Mouse (Mus musculus): ENCODE data around the gene Fam102b. TPM values are rescaled to one million over a fixed set of nuclear protein-coding genes. Genes with fewer than 3 reads are reported as not detected.

Fam102b gene
- polyA plus RNA-seq, 1 experiment from 2014 or later, result 12.2 TPM

DNA sequence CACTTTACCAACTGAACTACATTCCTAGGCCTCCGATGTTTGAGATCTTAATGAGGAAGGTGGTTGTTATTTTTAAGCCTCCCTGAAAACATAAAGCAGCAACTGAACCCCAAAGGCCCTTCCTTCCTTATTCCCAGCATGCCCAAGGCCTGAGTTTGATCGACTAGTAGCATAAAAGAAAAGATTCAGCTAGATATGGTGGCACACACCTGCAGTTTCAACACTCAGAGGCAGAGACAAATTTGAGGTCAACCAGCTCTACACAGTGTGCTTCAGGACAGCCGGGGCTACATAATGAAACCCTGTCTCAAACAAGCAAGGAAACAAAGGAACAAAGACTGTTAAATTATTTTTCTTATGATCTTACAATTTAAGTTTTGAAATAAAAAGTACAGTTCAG, 63.6 kb downstream of the Fam102b start:
- WGBS, result 77% methylated on average over 3 of the region's 3 CpGs
- H3K27me3 ChIP-seq (ENCODE audit: control insufficient read depth, insufficient read depth, low read length), result no peaks in the 10 kb centered on the region
- ATAC-seq (replicated peaks; ENCODE audit: insufficient number of reproducible peaks, low FRiP score, low TSS enrichment, low read depth), result no peak
- H3K9me3 ChIP-seq (replicated peaks; ENCODE audit: control insufficient read depth, low read length), result no peaks in the 10 kb centered on the region
- no peak for DNase-seq (ENCODE audit: low spot score)
- H3K36me3 ChIP-seq (replicated peaks; ENCODE audit: control insufficient read depth, insufficient read depth, low read depth, low read length), result no peaks in the 10 kb centered on the region
- no peak overlapping the region for H3K4me3 ChIP-seq (ENCODE audit: low read depth, low read length)
- H3K4me2 ChIP-seq (ENCODE audit: low read depth, low read length), result no peak overlapping the region
- no peak overlapping the region for H3K27ac ChIP-seq (replicated peaks; ENCODE audit: low read depth, low read length)
- no peaks in the 10 kb centered on the region for H3K4me1 ChIP-seq (ENCODE audit: control insufficient read depth, insufficient read depth, low read length)
- no peak overlapping the region for H3K9ac ChIP-seq (replicated peaks; ENCODE audit: low read length)

DNA sequence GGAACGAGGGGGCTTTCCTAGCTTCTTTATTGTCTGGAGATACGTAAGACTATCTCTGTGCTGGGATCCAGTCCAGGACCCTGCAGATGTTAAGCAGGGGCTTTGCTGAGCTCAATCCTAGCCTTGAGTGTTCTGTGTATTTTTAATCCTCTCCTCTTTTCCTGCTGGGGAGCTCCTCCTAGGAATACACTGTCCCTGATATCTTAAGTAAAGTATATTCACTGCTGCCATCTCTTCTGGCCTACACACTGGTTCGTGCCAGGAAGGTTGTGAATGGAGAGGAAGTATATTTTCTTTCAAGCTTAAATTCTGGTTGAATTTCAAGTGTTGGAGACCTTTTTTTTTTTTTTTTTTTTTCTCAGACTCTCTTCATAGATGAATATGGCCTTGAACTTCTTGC, 64.1 kb downstream of the Fam102b start:
- no peak overlapping the region for H3K4me3 ChIP-seq (ENCODE audit: low read depth, low read length)
- no peak overlapping the region for H3K4me2 ChIP-seq (ENCODE audit: low read depth, low read length)
- H3K27ac ChIP-seq (replicated peaks; ENCODE audit: low read depth, low read length), result no peak overlapping the region
- H3K36me3 ChIP-seq (replicated peaks; ENCODE audit: control insufficient read depth, insufficient read depth, low read depth, low read length), result no peaks in the 10 kb centered on the region
- 84% methylated on average over 3 of the region's 3 CpGs for WGBS
- DNase-seq (ENCODE audit: low spot score) (no peak), ATAC-seq (replicated peaks; ENCODE audit: insufficient number of reproducible peaks, low FRiP score, low TSS enrichment, low read depth) (no peak)
- no peaks in the 10 kb centered on the region for H3K4me1 ChIP-seq (ENCODE audit: control insufficient read depth, insufficient read depth, low read length)
- H3K27me3 ChIP-seq (ENCODE audit: control insufficient read depth, insufficient read depth, low read length), result no peaks in the 10 kb centered on the region
- no peak overlapping the region for H3K9ac ChIP-seq (replicated peaks; ENCODE audit: low read length)
- no peaks in the 10 kb centered on the region for H3K9me3 ChIP-seq (replicated peaks; ENCODE audit: control insufficient read depth, low read length)

DNA sequence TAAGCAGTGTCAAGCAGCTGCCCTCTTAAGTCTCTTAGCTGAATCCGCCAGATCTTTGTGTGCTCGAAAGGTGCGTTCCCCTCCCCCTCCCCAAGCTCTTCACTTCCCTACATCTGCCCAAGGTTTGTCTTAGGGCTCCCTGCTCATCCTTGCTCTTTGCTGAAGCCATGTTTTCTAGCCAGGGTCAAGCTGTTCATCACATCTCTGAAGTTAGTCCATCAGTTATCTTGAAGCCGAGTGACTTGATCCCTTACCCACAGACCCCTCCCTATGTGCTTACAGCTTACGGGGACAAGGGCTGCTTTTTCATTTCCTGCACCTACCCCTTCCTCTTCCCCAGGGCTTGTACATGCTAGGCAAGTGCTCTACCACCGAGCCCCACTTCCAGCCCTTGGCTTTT, 65.8 kb downstream of the Fam102b start:
- no peak overlapping the region for H3K4me3 ChIP-seq (ENCODE audit: low read depth, low read length)
- DNase-seq (ENCODE audit: low spot score) (no peak), ATAC-seq (replicated peaks; ENCODE audit: insufficient number of reproducible peaks, low FRiP score, low TSS enrichment, low read depth) (no peak)
- H3K4me1 ChIP-seq (ENCODE audit: control insufficient read depth, insufficient read depth, low read length), result no peaks in the 10 kb centered on the region
- H3K9me3 ChIP-seq (replicated peaks; ENCODE audit: control insufficient read depth, low read length), result no peaks in the 10 kb centered on the region
- H3K27ac ChIP-seq (replicated peaks; ENCODE audit: low read depth, low read length), result no peak overlapping the region
- no peaks in the 10 kb centered on the region for H3K27me3 ChIP-seq (ENCODE audit: control insufficient read depth, insufficient read depth, low read length)
- no peak overlapping the region for H3K4me2 ChIP-seq (ENCODE audit: low read depth, low read length)
- WGBS, result 48% methylated on average over 6 of the region's 6 CpGs
- peak overlapping the region; percentile 26; the same call in 1 of the 2 replicates for H3K9ac ChIP-seq (replicated peaks; ENCODE audit: low read length)
- no peaks in the 10 kb centered on the region for H3K36me3 ChIP-seq (replicated peaks; ENCODE audit: control insufficient read depth, insufficient read depth, low read depth, low read length)

DNA sequence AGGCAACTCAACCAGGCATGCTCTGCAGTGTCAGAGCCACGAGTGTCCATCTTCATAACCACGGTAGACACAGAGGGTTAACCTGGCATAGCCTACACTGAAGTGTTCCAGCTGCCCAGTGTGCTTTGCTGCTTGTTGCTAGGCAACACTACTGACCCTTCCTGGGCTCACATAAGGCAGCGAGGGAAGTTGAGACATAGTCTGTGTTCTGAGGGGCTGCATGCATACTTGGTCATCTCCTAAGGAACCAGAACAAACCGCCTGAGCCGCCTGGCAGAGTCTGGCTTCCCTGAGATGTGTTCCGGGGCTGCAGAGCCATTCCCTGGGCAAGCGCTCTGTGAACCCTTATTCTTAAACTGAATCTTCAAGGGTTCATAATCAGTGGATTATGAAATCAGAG, 66.2 kb downstream of the Fam102b start:
- WGBS, result 44% methylated on average over 7 of the region's 7 CpGs
- H3K9ac ChIP-seq (replicated peaks; ENCODE audit: low read length), result peak overlapping the region; percentile 26; the same call in 1 of the 2 replicates
- no peaks in the 10 kb centered on the region for H3K4me1 ChIP-seq (ENCODE audit: control insufficient read depth, insufficient read depth, low read length)
- H3K36me3 ChIP-seq (replicated peaks; ENCODE audit: control insufficient read depth, insufficient read depth, low read depth, low read length), result no peaks in the 10 kb centered on the region
- H3K27me3 ChIP-seq (ENCODE audit: control insufficient read depth, insufficient read depth, low read length), result no peaks in the 10 kb centered on the region
- H3K27ac ChIP-seq (replicated peaks; ENCODE audit: low read depth, low read length), result no peak overlapping the region
- peak; percentile 5 for DNase-seq (ENCODE audit: low spot score)
- no peaks in the 10 kb centered on the region for H3K9me3 ChIP-seq (replicated peaks; ENCODE audit: control insufficient read depth, low read length)
- H3K4me2 ChIP-seq (ENCODE audit: low read depth, low read length), result no peak overlapping the region
- peak; percentile 74; the same call in 1 of the 2 replicates for ATAC-seq (replicated peaks; ENCODE audit: insufficient number of reproducible peaks, low FRiP score, low TSS enrichment, low read depth)
- no peak overlapping the region for H3K4me3 ChIP-seq (ENCODE audit: low read depth, low read length)

DNA sequence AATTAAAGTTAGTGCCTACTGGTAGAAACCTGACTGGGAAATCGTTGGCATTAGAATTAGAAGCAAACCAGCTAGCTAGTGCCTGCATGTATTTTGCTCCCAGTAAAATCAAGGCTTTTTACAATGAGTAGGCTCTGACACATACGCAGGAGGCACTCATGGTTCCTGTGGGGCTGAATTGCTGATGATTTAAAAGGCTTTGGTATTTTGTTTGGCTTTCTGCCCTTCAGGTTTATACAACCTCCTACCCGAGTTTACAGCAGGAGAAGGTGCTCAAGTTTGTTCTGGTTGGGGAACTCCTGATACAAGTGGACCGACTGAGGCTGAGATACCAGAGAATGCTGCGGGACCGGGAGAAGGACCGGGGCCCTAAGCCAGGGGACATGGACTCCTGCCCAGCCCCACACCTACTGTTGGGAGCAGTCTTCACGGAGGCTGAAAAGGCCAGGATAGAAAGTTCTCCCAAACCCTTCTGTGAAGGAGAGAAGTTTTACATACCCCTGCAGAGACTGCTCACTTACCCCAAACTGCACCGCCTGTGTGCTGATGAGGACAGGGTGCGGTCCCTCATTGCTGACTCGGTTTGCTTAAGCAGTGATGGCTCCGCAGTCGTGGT, 67.6 kb downstream of the Fam102b start:
- H3K4me1 ChIP-seq (ENCODE audit: control insufficient read depth, insufficient read depth, low read length), result no peaks in the 10 kb centered on the region
- no peaks in the 10 kb centered on the region for H3K9me3 ChIP-seq (replicated peaks; ENCODE audit: control insufficient read depth, low read length)
- WGBS, result 72% methylated on average over 13 of the region's 13 CpGs
- H3K27me3 ChIP-seq (ENCODE audit: control insufficient read depth, insufficient read depth, low read length), result no peaks in the 10 kb centered on the region
- no peak overlapping the region for H3K4me3 ChIP-seq (ENCODE audit: low read depth, low read length)
- no peak overlapping the region for H3K9ac ChIP-seq (replicated peaks; ENCODE audit: low read length)
- no peak overlapping the region for H3K27ac ChIP-seq (replicated peaks; ENCODE audit: low read depth, low read length)
- no peak for DNase-seq (ENCODE audit: low spot score)
- H3K36me3 ChIP-seq (replicated peaks; ENCODE audit: control insufficient read depth, insufficient read depth, low read depth, low read length), result no peaks in the 10 kb centered on the region
- no peak for ATAC-seq (replicated peaks; ENCODE audit: insufficient number of reproducible peaks, low FRiP score, low TSS enrichment, low read depth)
- no peak overlapping the region for H3K4me2 ChIP-seq (ENCODE audit: low read depth, low read length)

DNA sequence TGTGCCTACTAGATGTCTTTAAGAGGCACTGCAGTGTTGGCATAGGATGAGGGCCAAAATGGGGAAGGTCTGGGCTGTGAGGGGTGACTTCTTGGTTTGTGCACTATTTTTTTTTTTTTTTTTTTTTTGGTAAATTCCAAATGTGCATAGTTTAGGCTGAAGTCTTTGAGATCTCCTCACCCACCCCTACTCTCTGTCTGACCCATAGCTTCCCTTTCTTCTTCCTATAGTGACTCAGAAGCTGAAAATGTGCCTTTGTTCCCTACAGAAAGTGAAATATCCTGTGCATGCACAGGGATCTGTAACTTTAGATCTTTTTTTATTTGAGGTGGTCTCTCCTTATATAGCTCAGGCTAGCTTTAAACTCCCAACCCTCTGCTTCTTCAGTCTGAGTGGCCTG, 69.4 kb downstream of the Fam102b start:
- DNase-seq (ENCODE audit: low spot score) (no peak), ATAC-seq (replicated peaks; ENCODE audit: insufficient number of reproducible peaks, low FRiP score, low TSS enrichment, low read depth) (no peak)
- Histone ChIP-seq H3K9me3 (replicated peaks; ENCODE audit: control insufficient read depth, low read length) (no peaks in the 10 kb centered on the region), H3K36me3 (replicated peaks; ENCODE audit: control insufficient read depth, insufficient read depth, low read depth, low read length) (no peaks in the 10 kb centered on the region), H3K27me3 (ENCODE audit: control insufficient read depth, insufficient read depth, low read length) (no peaks in the 10 kb centered on the region), H3K9ac (replicated peaks; ENCODE audit: low read length) (no peak overlapping the region), H3K27ac (replicated peaks; ENCODE audit: low read depth, low read length) (no peak overlapping the region), H3K4me1 (ENCODE audit: control insufficient read depth, insufficient read depth, low read length) (no peaks in the 10 kb centered on the region), H3K4me2 (ENCODE audit: low read depth, low read length) (no peak overlapping the region), H3K4me3 (ENCODE audit: low read depth, low read length) (no peak overlapping the region)

DNA sequence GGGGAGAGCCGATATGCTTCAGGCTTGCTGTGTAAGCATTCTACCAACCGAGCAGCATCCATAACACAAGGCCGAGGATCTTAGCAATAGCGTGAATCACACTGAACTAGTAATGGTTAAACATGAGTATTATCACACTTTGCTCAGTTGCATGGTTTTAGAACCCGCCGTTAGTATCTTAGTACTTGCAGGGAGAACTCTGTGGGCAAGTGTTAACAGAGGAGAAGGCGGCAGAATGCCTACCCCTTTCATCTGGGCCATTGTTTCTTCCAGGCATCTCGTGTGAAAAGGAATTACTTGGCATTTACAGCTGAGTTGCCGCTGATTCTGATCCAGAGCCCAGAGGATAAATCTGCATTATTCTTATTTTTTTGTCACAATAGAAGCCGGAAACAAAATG, 86.4 kb downstream of the Fam102b start:
- Histone ChIP-seq H3K4me1 (ENCODE audit: control insufficient read depth, insufficient read depth, low read length) (no peaks in the 10 kb centered on the region), H3K36me3 (replicated peaks; ENCODE audit: control insufficient read depth, insufficient read depth, low read depth, low read length) (no peaks in the 10 kb centered on the region), H3K9me3 (replicated peaks; ENCODE audit: control insufficient read depth, low read length) (no peaks in the 10 kb centered on the region), H3K27ac (replicated peaks; ENCODE audit: low read depth, low read length) (no peak overlapping the region), H3K27me3 (ENCODE audit: control insufficient read depth, insufficient read depth, low read length) (no peaks in the 10 kb centered on the region), H3K4me2 (ENCODE audit: low read depth, low read length) (no peak overlapping the region), H3K9ac (replicated peaks; ENCODE audit: low read length) (no peak overlapping the region), H3K4me3 (ENCODE audit: low read depth, low read length) (no peak overlapping the region)
- no peak for ATAC-seq (replicated peaks; ENCODE audit: insufficient number of reproducible peaks, low FRiP score, low TSS enrichment, low read depth)
- 86% methylated on average over 10 of the region's 10 CpGs for WGBS
- DNase-seq (ENCODE audit: low spot score), result no peak

DNA sequence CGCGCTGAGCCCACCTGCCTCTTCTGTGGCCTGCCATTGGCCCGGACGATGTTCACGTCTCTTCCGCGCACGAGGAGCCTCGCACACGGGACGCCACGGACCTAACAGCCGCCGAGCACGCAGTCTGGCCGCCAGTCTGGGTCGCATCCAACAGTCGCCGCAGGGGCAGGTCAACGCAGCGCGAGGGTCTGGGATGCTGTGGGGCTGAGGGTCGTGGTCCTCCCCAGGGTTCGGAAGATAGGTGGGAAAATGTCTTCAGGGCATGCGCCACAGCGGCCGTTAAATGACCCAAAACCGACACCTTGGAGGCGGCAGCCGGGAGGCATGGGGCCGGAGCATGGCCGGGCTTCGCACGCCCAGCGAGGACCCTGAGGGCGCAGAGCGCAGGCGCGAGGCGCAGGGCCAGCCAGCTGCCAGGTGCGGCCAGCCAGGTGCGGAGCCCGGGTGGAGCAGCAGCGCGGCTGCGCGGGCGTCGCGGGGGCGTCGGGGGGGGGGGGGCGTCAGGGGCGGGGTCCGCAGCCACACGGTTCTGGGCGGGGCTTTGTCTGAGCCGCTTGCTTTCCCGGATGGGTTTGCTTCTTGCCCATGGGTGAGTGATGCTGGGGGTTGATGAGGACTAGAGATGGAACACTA, 87.3 kb downstream of the Fam102b start, which contains the start of gene Gm9857:
Gene Gm9857 (minus strand): TSS at position 445 of the 633 bp plus-strand sequence.
- no peaks in the 10 kb centered on the region for H3K27me3 ChIP-seq (ENCODE audit: control insufficient read depth, insufficient read depth, low read length)
- 52% methylated on average over 43 of the region's 59 CpGs for WGBS
- no peaks in the 10 kb centered on the region for H3K9me3 ChIP-seq (replicated peaks; ENCODE audit: control insufficient read depth, low read length)
- no peaks in the 10 kb centered on the region for H3K4me1 ChIP-seq (ENCODE audit: control insufficient read depth, insufficient read depth, low read length)
- H3K4me3 ChIP-seq (ENCODE audit: low read depth, low read length), result peak within 1 kb of the TSS; percentile 19; the same call in 1 of the 2 replicates
- ATAC-seq (replicated peaks; ENCODE audit: insufficient number of reproducible peaks, low FRiP score, low TSS enrichment, low read depth), result peak; percentile 81
- no peak within 1 kb of the TSS for H3K27ac ChIP-seq (replicated peaks; ENCODE audit: low read depth, low read length)
- DNase-seq (ENCODE audit: low spot score), result peak; percentile 36
- no peaks in the 10 kb centered on the region for H3K36me3 ChIP-seq (replicated peaks; ENCODE audit: control insufficient read depth, insufficient read depth, low read depth, low read length)
- no peak within 1 kb of the TSS for H3K9ac ChIP-seq (replicated peaks; ENCODE audit: low read length)
- peak within 1 kb of the TSS; percentile 51 for H3K4me2 ChIP-seq (ENCODE audit: low read depth, low read length)
